Mouse (Mus musculus): Measurements from ENCODE around the gene Npas2.

- no peak for TF ChIP-seq CTCF (IDR thresholded peaks at IDR 0.05; ENCODE audit: extremely low read depth, insufficient read length, insufficient replicate concordance, low read depth, low read length)
- TF ChIP-seq POLR2A (IDR thresholded peaks at IDR 0.05; ENCODE audit: low read depth, low read length): peak; percentile 51
These were observed 174.2 kb downstream of the Npas2 start, which contains the start of gene Rpl31 for GRCm38 (mm10) chr1:39367601-39368266.
